Mouse (Mus musculus) forebrain, embryonic 13.5 days (tissue): ENCODE results near the gene Apoe. TPM values are rescaled to one million over a fixed set of nuclear protein-coding genes. Genes with fewer than 3 reads are reported as not detected.

ENCODE experiments used
- ATAC-seq: fragments of 200-750 bp; cut with Nextera tagmentation; 2 replicates; pipeline ENCODE4 v1.8.0; 2017
- H3K27ac ChIP-seq: fragments of 300-500 bp; sonication (generic); 2 replicates; pipeline ENCODE4 v1.5.1; 2015; ENCODE audit warnings: inconsistent platforms, mild to moderate bottlenecking, moderate library complexity
- H3K27me3 ChIP-seq: fragments of 300-500 bp; sonication (generic); 2 replicates; pipeline ENCODE4 v1.6.1; 2015; ENCODE audit warnings: mild to moderate bottlenecking, inconsistent platforms
- H3K36me3 ChIP-seq: fragments of 300-500 bp; sonication (generic); 2 replicates; pipeline ENCODE4 v1.6.1; 2015; ENCODE audit warnings: mild to moderate bottlenecking, inconsistent platforms; ENCODE audit not compliant: poor library complexity, severe bottlenecking
- H3K4me1 ChIP-seq: fragments of 300-500 bp; sonication (generic); 2 replicates; pipeline ENCODE4 v1.6.1; 2015; ENCODE audit warnings: inconsistent platforms
- H3K4me2 ChIP-seq: fragments of 300-500 bp; sonication (generic); 2 replicates; pipeline ENCODE4 v1.6.1; 2015; ENCODE audit warnings: inconsistent platforms, mild to moderate bottlenecking, moderate library complexity
- H3K4me3 ChIP-seq: fragments of 300-500 bp; sonication (generic); 2 replicates; pipeline ENCODE4 v1.5.1; 2015; ENCODE audit warnings: mild to moderate bottlenecking, inconsistent platforms
- H3K9ac ChIP-seq: fragments of 300-500 bp; sonication (generic); 2 replicates; pipeline ENCODE4 v1.6.1; 2015; ENCODE audit warnings: mild to moderate bottlenecking, inconsistent platforms
- H3K9me3 ChIP-seq: fragments of 300-500 bp; sonication (generic); replicated peaks from 2 replicates; pipeline ENCODE4 v1.6.1; 2016; ENCODE audit warnings: inconsistent platforms
- WGBS: fragments of 180-500 bp; shearing (Covaris S2); methylation state at CpG from one replicate; pipeline ENCODE4 v1.1.7; 2015; 5-methylcytosine and 5-hydroxymethylcytosine counted together
- polyA plus RNA-seq: library from polyadenylated mRNA; unstranded; fragments of >200 nt; fragmentation: Nextera tagmentation; extraction: Ambion mirVana; gene quantifications from 2 replicates; pipeline ENCODE4 v1.2.1, GENCODE M21; 2015

Apoe gene
- polyA plus RNA-seq = 118 and 125 TPM in 2 replicates

GRCm38 (mm10) chr7:19698907-19699826 lies at the start of gene Apoe:
TSS of gene Apoe (minus strand) at chr7:19699188.
- Histone ChIP-seq H3K27ac (no peak within 1 kb of the TSS), H3K36me3 (peaks cover 37% of the 10 kb centered on the region), H3K4me1 (peaks cover 22% of the 10 kb centered on the region), H3K9ac (peak within 1 kb of the TSS; percentile 56), H3K9me3 (0 out of 2 replicates have a peak, but pooled peaks cover 3% of the 10 kb centered on the region), H3K4me2 (peak within 1 kb of the TSS; percentile 55), H3K4me3 (peak within 1 kb of the TSS; percentile 34), H3K27me3 (0 out of 2 replicates have a peak, but pooled peaks cover 3% of the 10 kb centered on the region)
- 2% methylated on average over 20 of the region's 20 CpGs for WGBS
- ATAC-seq = peak; percentile 65

GRCm38 (mm10) chr7:19747420-19748218 lies 48.6 kb upstream of the Apoe start:
- ATAC-seq = no peak
- H3K27me3 ChIP-seq = no peaks in the 10 kb centered on the region; the same call in 1 of the 2 replicates
- peaks cover 10% of the 10 kb centered on the region for H3K36me3 ChIP-seq
- WGBS = 6% methylated on average over 24 of the region's 25 CpGs
- H3K27ac ChIP-seq = no peak overlapping the region
- peak overlapping the region; percentile 76 for H3K4me3 ChIP-seq
- peak overlapping the region; percentile 79 for H3K4me2 ChIP-seq
- peak overlapping the region; percentile 91 for H3K9ac ChIP-seq
- H3K9me3 ChIP-seq = no peaks in the 10 kb centered on the region
- H3K4me1 ChIP-seq = peaks cover 32% of the 10 kb centered on the region

DNA sequence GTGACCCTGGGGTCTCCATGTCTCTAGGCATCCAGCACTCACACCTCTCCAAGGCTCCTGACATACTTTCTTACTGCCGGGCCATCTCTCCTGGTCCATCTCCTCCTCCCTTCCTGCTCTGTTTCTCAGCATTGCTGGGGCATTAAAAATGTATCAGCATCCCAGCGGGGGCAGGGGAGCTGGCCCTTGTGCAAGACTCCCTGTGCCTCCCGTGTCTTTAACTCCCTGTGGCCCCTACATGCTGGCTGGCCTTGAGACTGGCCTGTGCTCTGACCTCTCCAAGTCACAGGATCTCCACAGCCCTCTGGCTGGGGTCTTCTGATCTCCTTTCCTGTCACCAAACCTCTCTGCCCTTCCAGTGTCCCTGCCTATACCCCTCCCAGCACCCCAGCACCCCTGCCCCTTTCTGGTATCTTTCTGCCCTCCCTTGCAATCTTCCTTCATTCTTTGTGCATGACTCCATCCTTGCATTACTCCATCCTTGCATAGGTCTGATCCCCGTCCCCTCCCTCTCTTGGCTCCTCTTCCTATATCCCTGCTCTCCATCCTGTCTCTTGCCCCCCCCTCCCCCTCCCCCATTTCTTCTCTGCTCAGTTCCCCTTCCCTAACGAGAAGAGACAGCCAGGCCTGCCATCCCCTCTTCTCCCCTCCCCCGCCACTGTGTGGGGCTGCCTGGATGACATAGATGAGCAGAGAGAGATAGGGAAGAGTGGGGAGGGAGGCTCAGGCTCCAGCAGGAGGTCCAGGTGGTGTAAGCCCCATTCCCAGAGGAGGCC lies 47.6 kb upstream of the Apoe start:
- 47% methylated on average over 6 of the region's 6 CpGs for WGBS
- H3K4me2 ChIP-seq = peak overlapping the region; percentile 79

DNA sequence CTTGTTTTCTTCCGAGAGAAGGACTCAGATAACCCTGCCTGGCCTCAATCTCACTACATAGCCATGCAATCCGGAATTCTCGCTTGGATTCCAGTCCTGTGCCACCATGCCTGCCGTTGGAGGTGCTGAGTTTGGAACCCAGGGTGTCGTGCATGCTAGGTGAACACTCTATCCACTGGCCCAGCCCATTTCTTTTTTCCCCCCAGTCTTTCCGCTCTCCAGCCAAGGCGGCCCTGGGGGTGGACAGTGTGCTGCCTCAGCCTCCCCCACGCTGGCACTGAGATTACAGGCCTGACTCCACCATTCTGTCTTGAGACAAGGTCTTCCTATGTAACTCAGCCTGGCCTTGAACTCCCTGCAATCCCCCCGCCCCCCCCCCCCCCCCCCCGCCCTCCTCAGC lies 47.0 kb upstream of the Apoe start:
- Histone ChIP-seq H3K4me2 (no peak overlapping the region), H3K9me3 (no peaks in the 10 kb centered on the region), H3K27ac (no peak overlapping the region), H3K9ac (no peak overlapping the region), H3K4me1 (peaks cover 32% of the 10 kb centered on the region), H3K27me3 (no peaks in the 10 kb centered on the region; the same call in 1 of the 2 replicates), H3K36me3 (peaks cover 10% of the 10 kb centered on the region), H3K4me3 (no peak overlapping the region)
- no peak for ATAC-seq
- WGBS = 88% methylated on average over 8 of the region's 10 CpGs

More for the DNA sequence above, 47.6 kb upstream of the Apoe start:
- Histone ChIP-seq H3K4me3 (peak overlapping the region; percentile 76; the same call in 1 of the 2 replicates), H3K36me3 (peaks cover 10% of the 10 kb centered on the region), H3K27ac (no peak overlapping the region), H3K4me1 (peaks cover 32% of the 10 kb centered on the region), H3K9ac (peak overlapping the region; percentile 48), H3K27me3 (no peaks in the 10 kb centered on the region; the same call in 1 of the 2 replicates), H3K9me3 (no peaks in the 10 kb centered on the region)
- ATAC-seq = no peak

DNA sequence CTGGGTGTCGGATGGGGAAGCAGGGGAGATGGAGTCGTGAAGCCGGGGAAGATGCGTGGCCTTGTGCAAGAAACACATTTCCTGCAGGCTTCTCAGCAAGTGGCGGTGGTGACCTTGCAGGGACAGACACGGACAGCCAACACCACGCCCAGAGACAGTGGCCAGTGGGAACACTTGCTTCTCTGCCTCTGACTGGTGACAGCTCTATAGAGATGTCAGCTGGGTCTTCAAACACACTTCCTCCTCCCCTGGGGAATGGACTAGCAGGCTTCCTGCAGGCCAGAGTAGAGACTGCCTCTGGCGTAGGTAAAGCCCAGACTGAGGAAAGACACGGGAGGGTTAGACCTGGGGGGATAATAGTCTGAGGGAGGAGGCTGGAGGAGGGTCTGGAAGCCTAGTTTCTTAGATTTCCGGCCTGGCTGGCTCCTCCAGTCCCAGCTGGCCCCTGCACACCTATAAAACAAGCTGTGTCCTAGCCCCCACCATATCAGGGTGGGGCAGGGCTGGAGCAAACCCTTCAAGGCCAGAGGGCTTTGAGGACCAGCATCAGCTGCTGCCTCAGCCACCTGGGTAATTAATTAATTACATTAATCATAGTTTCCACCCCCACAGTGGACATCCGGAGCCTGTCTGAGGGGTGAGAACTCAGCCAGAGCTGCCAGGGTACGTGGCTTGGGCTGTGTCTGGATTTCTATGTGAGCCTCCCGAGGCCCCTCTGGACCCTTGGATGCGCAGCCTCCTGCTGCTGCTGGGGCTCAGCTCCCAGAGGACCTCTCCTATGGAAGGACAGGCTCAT lies 45.8 kb upstream of the Apoe start:
- Histone ChIP-seq H3K9ac (no peak overlapping the region; the same call in 1 of the 2 replicates), H3K27me3 (no peaks in the 10 kb centered on the region; the same call in 1 of the 2 replicates), H3K36me3 (peaks cover 18% of the 10 kb centered on the region), H3K4me2 (no peak overlapping the region), H3K4me1 (peaks cover 26% of the 10 kb centered on the region), H3K9me3 (no peaks in the 10 kb centered on the region), H3K27ac (no peak overlapping the region), H3K4me3 (no peak overlapping the region)
- 86% methylated on average over 14 of the region's 14 CpGs for WGBS
- no peak for ATAC-seq

- Histone ChIP-seq H3K4me2 (no peak overlapping the region), H3K36me3 (peaks cover 27% of the 10 kb centered on the region), H3K9me3 (no peaks in the 10 kb centered on the region), H3K9ac (no peak overlapping the region), H3K4me3 (no peak overlapping the region), H3K4me1 (peaks cover 25% of the 10 kb centered on the region), H3K27ac (no peak overlapping the region), H3K27me3 (no peaks in the 10 kb centered on the region; the same call in 1 of the 2 replicates)
- ATAC-seq = no peak
- 89% methylated on average over 6 of the region's 6 CpGs for WGBS
These were observed 44.8 kb upstream of the Apoe start for GRCm38 (mm10) chr7:19743791-19744190.

DNA sequence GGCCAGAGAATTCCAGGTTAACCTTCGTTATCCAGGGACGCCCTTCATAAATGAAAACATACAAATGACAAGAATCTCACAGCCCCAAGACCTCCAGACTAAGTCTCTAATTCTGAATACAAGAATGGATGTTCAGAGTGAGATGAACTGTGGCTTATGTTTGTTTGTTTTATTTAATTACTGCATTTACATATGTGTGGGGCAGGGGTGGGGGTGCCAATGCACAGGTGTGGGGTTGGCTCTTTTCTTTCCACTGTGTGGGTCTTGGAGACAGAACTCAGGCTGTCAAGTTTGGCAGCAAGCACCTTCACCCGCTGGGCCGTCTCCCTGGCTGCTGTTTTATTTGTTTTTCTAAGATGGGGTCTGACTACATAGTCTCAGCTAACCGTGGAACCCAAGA lies 43.5 kb upstream of the Apoe start:
- no peak for ATAC-seq
- WGBS = 78% methylated on average over 5 of the region's 5 CpGs
- Histone ChIP-seq H3K4me2 (no peak overlapping the region), H3K4me1 (peaks cover 12% of the 10 kb centered on the region), H3K36me3 (peaks cover 36% of the 10 kb centered on the region), H3K9me3 (no peaks in the 10 kb centered on the region), H3K4me3 (no peak overlapping the region), H3K27me3 (no peaks in the 10 kb centered on the region), H3K27ac (no peak overlapping the region), H3K9ac (no peak overlapping the region)

DNA sequence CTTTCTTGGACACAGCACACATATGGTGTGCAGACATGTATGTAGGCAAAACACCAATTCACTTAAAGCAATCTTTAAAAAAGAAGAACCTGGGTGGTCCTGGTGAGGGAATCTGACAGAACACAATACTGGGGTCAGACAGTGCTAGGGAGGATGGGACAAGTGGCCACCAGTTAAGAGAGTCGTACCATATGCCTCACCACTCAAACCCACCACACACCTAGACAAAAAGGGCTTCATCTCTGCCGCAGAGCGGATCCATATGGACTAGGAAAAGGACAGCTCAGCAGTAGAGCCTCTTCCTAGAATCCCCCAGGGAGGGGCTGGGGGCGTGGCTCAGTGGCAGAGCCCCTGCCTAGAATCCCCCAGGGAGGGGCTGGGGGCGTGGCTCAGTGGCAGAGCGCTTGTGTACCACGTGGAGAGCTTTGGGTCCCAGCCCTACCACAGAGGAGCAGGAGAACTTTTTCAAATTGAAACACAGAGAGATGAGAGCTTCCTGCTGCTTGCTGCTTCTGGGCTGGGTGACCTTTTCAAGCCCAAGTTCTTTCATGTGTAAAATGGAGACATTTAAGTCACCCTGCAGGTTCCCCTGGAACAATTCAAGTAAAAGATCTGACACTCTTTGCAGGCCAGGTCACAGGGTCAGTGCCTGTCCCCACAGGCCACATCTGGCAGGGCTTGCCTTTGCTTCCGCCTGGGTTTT lies 42.5 kb upstream of the Apoe start:
- no peak for ATAC-seq

DNA sequence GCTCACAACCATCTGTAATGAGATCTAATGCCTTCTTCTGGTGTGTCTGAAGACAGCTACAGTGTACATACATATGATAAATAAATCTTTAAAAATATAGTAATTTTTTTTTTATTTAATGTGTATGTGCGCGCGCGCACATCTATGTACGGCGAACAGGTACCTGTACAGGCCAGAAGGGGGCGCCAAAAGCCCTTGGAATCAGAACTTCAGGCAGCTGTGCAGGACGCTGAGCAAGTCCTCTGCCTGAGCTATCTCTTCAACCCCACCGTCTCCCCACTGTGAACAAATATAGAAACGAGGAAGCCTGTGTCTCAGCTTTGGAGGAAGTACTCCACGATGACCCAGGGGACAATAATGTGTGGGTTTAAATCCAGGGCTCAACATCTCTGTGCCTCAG lies 41.3 kb upstream of the Apoe start:
- no peak overlapping the region for H3K27ac ChIP-seq
- H3K27me3 ChIP-seq = no peaks in the 10 kb centered on the region
- no peak for ATAC-seq
- H3K4me1 ChIP-seq = no peaks in the 10 kb centered on the region
- 93% methylated on average over 11 of the region's 11 CpGs for WGBS
- no peak overlapping the region for H3K4me3 ChIP-seq
- H3K4me2 ChIP-seq = no peak overlapping the region
- no peaks in the 10 kb centered on the region for H3K9me3 ChIP-seq
- no peak overlapping the region for H3K9ac ChIP-seq
- H3K36me3 ChIP-seq = peaks cover 52% of the 10 kb centered on the region

More for the DNA sequence above, 42.5 kb upstream of the Apoe start:
- peaks cover 2% of the 10 kb centered on the region for H3K4me1 ChIP-seq
- H3K27ac ChIP-seq = no peak overlapping the region
- no peaks in the 10 kb centered on the region for H3K9me3 ChIP-seq
- 15% methylated on average over 8 of the region's 8 CpGs for WGBS
- no peak overlapping the region for H3K4me2 ChIP-seq
- no peak overlapping the region for H3K4me3 ChIP-seq
- H3K27me3 ChIP-seq = no peaks in the 10 kb centered on the region
- peaks cover 45% of the 10 kb centered on the region for H3K36me3 ChIP-seq
- H3K9ac ChIP-seq = no peak overlapping the region

DNA sequence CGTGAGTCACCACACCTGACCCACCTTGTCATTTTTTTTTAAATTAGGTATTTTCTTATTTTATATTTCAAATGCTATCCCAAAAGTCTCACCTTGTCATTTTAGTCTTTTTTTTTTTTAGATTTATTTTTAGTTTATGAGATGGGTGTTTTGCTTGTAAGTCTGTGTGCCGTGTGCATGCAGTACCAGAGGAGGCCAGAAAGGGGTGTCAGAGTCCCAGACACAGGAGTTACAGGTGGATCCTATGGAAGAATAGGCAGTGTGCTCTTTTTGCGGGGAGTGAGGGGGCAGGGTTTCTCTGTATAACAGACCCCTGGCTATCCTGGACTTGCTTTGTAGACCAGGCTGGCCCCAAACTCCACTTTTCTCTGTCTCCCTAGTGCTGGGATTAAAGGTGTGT lies 39.8 kb upstream of the Apoe start:
- Histone ChIP-seq H3K27me3 (no peaks in the 10 kb centered on the region), H3K27ac (no peak overlapping the region), H3K4me2 (no peak overlapping the region), H3K9ac (no peak overlapping the region), H3K36me3 (peaks cover 59% of the 10 kb centered on the region), H3K4me3 (no peak overlapping the region), H3K4me1 (no peaks in the 10 kb centered on the region), H3K9me3 (no peaks in the 10 kb centered on the region)
- no peak for ATAC-seq
- WGBS = 90% methylated on average over 3 of the region's 3 CpGs
